Mouse (Mus musculus) intestine, embryonic 16.5 days (tissue): Measurements from ENCODE around the gene Senp1. TPM values are rescaled to one million over a fixed set of nuclear protein-coding genes. Genes with fewer than 3 reads are reported as not detected.

Experiments used
- ATAC-seq: fragments of 200-750 bp; cut with Nextera tagmentation; 2 replicates; pipeline ENCODE4 v1.8.0; 2017; ENCODE audit warnings: moderate TSS enrichment, moderate library complexity
- H3K27ac ChIP-seq: fragments of 300-500 bp; sonication (generic); 2 replicates; pipeline ENCODE4 v1.5.1; 2014; ENCODE audit warnings: mild to moderate bottlenecking, low read length
- H3K27me3 ChIP-seq: fragments of 300-500 bp; sonication (generic); replicated peaks from 2 replicates; pipeline ENCODE4 v1.6.1; 2014; ENCODE audit warnings: low read length, control low read depth, mixed read lengths; ENCODE audit not compliant: control insufficient read depth, insufficient read depth
- H3K36me3 ChIP-seq: fragments of 300-500 bp; sonication (generic); 2 replicates; pipeline ENCODE4 v1.6.1; 2014; ENCODE audit warnings: low read length, control low read depth; ENCODE audit not compliant: control insufficient read depth, insufficient read depth
- H3K4me1 ChIP-seq: fragments of 300-500 bp; sonication (generic); 2 replicates; pipeline ENCODE4 v1.6.1; 2014; ENCODE audit warnings: low read length, control low read depth, mixed read lengths; ENCODE audit not compliant: control insufficient read depth, insufficient read depth
- H3K4me2 ChIP-seq: fragments of 300-500 bp; sonication (generic); 2 replicates; pipeline ENCODE4 v1.6.1; 2014; ENCODE audit warnings: low read depth, low read length, control low read depth
- H3K4me3 ChIP-seq: fragments of 300-500 bp; sonication (generic); 2 replicates; pipeline ENCODE4 v1.5.1; 2014; ENCODE audit warnings: mild to moderate bottlenecking, low read length
- H3K9ac ChIP-seq: fragments of 300-500 bp; sonication (generic); 2 replicates; pipeline ENCODE4 v1.6.1; 2014; ENCODE audit warnings: low read depth, low read length
- H3K9me3 ChIP-seq: fragments of 300-500 bp; sonication (generic); 2 replicates; pipeline ENCODE4 v1.6.1; 2016; ENCODE audit warnings: low read length, control low read depth; ENCODE audit not compliant: control insufficient read depth
- WGBS: fragments of 180-500 bp; shearing (Covaris S2); extraction: QIAGEN DNeasy Blood & Tissue Kit; methylation state at CpG from one replicate; pipeline ENCODE4 v1.1.7; 2014; 5-methylcytosine and 5-hydroxymethylcytosine counted together
- polyA plus RNA-seq: library from polyadenylated mRNA; unstranded; fragments of >200 nt; fragmentation: Nextera tagmentation; extraction: Ambion mirVana; gene quantifications from 2 replicates; pipeline ENCODE4 v1.2.1, GENCODE M21; 2015

Gene Senp1
- polyA plus RNA-seq, 1 experiment from 2014 or later = 20.2 TPM

- H3K4me1 ChIP-seq = peaks cover 26% of the 10 kb centered on the region
- no peaks in the 10 kb centered on the region for H3K9me3 ChIP-seq
- H3K36me3 ChIP-seq = no peaks in the 10 kb centered on the region
- peak; percentile 72 for ATAC-seq
- no peak overlapping the region for H3K27ac ChIP-seq
- H3K4me3 ChIP-seq = peak overlapping the region; percentile 42
- H3K4me2 ChIP-seq = peak overlapping the region; percentile 66
- H3K9ac ChIP-seq = peak overlapping the region; percentile 38
- under 1% methylated on average over 37 of the region's 37 CpGs for WGBS
- peaks cover 88% of the 10 kb centered on the region for H3K27me3 ChIP-seq
These were observed 92.0 kb downstream of the Senp1 start for GRCm38 (mm10) chr15:98001321-98002112.

- Histone ChIP-seq H3K36me3 (no peaks in the 10 kb centered on the region), H3K9me3 (no peaks in the 10 kb centered on the region), H3K27me3 (peaks cover 83% of the 10 kb centered on the region), H3K9ac (no peak overlapping the region), H3K27ac (no peak overlapping the region), H3K4me2 (no peak overlapping the region), H3K4me3 (no peak overlapping the region), H3K4me1 (peaks cover 26% of the 10 kb centered on the region)
- WGBS = 15% methylated on average over 7 of the region's 7 CpGs
- ATAC-seq = no peak
These were observed 93.6 kb downstream of the Senp1 start for GRCm38 (mm10) chr15:97999991-98000390.

GRCm38 (mm10) chr15:97999546-97999945 is 94.0 kb downstream of the Senp1 start:
- no peak overlapping the region for H3K4me2 ChIP-seq
- ATAC-seq = no peak

GRCm38 (mm10) chr15:97996716-97997256 is 96.8 kb downstream of the Senp1 start:
- Histone ChIP-seq H3K4me3 (no peak overlapping the region), H3K27ac (no peak overlapping the region), H3K36me3 (no peaks in the 10 kb centered on the region), H3K4me1 (peaks cover 16% of the 10 kb centered on the region), H3K27me3 (peaks cover 52% of the 10 kb centered on the region), H3K9me3 (no peaks in the 10 kb centered on the region), H3K4me2 (no peak overlapping the region), H3K9ac (no peak overlapping the region)
- 63% methylated on average over 13 of the region's 13 CpGs for WGBS
- no peak for ATAC-seq

More at GRCm38 (mm10) chr15:97999546-97999945, 94.0 kb downstream of the Senp1 start:
- no peak overlapping the region for H3K4me3 ChIP-seq
- no peak overlapping the region for H3K27ac ChIP-seq
- no peak overlapping the region for H3K9ac ChIP-seq
- no peaks in the 10 kb centered on the region for H3K9me3 ChIP-seq
- no peaks in the 10 kb centered on the region for H3K36me3 ChIP-seq
- H3K4me1 ChIP-seq = peaks cover 22% of the 10 kb centered on the region
- peaks cover 79% of the 10 kb centered on the region for H3K27me3 ChIP-seq
- WGBS = 20% methylated on average over 13 of the region's 13 CpGs

- Histone ChIP-seq H3K36me3 (no peaks in the 10 kb centered on the region), H3K9me3 (no peaks in the 10 kb centered on the region), H3K9ac (peak overlapping the region; percentile 68), H3K4me3 (peak overlapping the region; percentile 39), H3K27ac (peak overlapping the region; percentile 29; the same call in 1 of the 2 replicates), H3K4me2 (peak overlapping the region; percentile 60), H3K4me1 (peaks cover 13% of the 10 kb centered on the region), H3K27me3 (peaks cover 16% of the 10 kb centered on the region)
- WGBS = 8% methylated on average over 18 of the region's 18 CpGs
- ATAC-seq = peak; percentile 98
These were observed 100.7 kb downstream of the Senp1 start for GRCm38 (mm10) chr15:97992712-97993286.

GRCm38 (mm10) chr15:97992027-97992711 is 101.4 kb downstream of the Senp1 start:
- peak overlapping the region; percentile 29; the same call in 1 of the 2 replicates for H3K27ac ChIP-seq
- H3K4me3 ChIP-seq = no peak overlapping the region
- no peaks in the 10 kb centered on the region for H3K9me3 ChIP-seq
- H3K4me2 ChIP-seq = 0 out of 2 replicates have a peak overlapping the region, but pooled peaks have one; percentile 36
- H3K27me3 ChIP-seq = 0 out of 2 replicates have a peak, but pooled peaks cover 12% of the 10 kb centered on the region
- H3K4me1 ChIP-seq = peaks cover 13% of the 10 kb centered on the region
- H3K36me3 ChIP-seq = no peaks in the 10 kb centered on the region
- peak; percentile 48 for ATAC-seq
- WGBS = 54% methylated on average over 13 of the region's 13 CpGs
- H3K9ac ChIP-seq = peak overlapping the region; percentile 68

- H3K27ac ChIP-seq = no peak overlapping the region
- peaks cover 13% of the 10 kb centered on the region for H3K4me1 ChIP-seq
- H3K9ac ChIP-seq = 0 out of 2 replicates have a peak overlapping the region, but pooled peaks have one; percentile 10
- H3K4me2 ChIP-seq = no peak overlapping the region
- no peaks in the 10 kb centered on the region for H3K36me3 ChIP-seq
- 41% methylated on average over 12 of the region's 12 CpGs for WGBS
- no peak overlapping the region for H3K4me3 ChIP-seq
- ATAC-seq = no peak
- no peaks in the 10 kb centered on the region for H3K9me3 ChIP-seq
- 0 out of 2 replicates have a peak, but pooled peaks cover 8% of the 10 kb centered on the region for H3K27me3 ChIP-seq
These were observed 102.2 kb downstream of the Senp1 start for GRCm38 (mm10) chr15:97991285-97991895.

GRCm38 (mm10) chr15:97990721-97991120 is 102.8 kb downstream of the Senp1 start:
- no peak overlapping the region for H3K4me2 ChIP-seq
- H3K27ac ChIP-seq = no peak overlapping the region
- no peak for ATAC-seq
- H3K9me3 ChIP-seq = no peaks in the 10 kb centered on the region
- H3K9ac ChIP-seq = 0 out of 2 replicates have a peak overlapping the region, but pooled peaks have one; percentile 10
- no peaks in the 10 kb centered on the region for H3K36me3 ChIP-seq
- H3K4me3 ChIP-seq = no peak overlapping the region
- peaks cover 13% of the 10 kb centered on the region for H3K4me1 ChIP-seq
- 0 out of 2 replicates have a peak, but pooled peaks cover 6% of the 10 kb centered on the region for H3K27me3 ChIP-seq
- 36% methylated on average over 4 of the region's 4 CpGs for WGBS
